Mouse (Mus musculus): ENCODE measurements at regions not wholly inside any gene's neighbourhood (a gene's known extent, or its start where the extent isn't known, plus 50 kb on each side); places are given as distances from the start of the nearest gene placed in this dataset.

GRCm38 (mm10) chr3:6683679-6684078, 63.4 kb upstream of the 1700008P02Rik start:
- no peak for DNase-seq (ENCODE audit: low read depth, low spot score)

- DNase-seq (ENCODE audit: low read depth, low spot score), result no peak
These were observed 61.2 kb upstream of the 1700008P02Rik start for GRCm38 (mm10) chr3:6681411-6681810.

- DNase-seq (ENCODE audit: low read depth, low spot score), result no peak
These were observed 56.1 kb upstream of the 1700008P02Rik start for GRCm38 (mm10) chr3:6676382-6676781.

GRCm38 (mm10) chr3:6675354-6675753, 55.1 kb upstream of the 1700008P02Rik start:
- DNase-seq (ENCODE audit: low read depth, low spot score), result no peak
